Mouse (Mus musculus) heart, adult 2 months (tissue): ENCODE data around the gene Ppfibp2.

Experiments used
- CTCF ChIP-seq: fragments of 200-600 bp; IDR thresholded peaks from 2 replicates; pipeline ENCODE4 v1.8.1; 2022; ENCODE audit warnings: antibody characterized with exemption, mild to moderate bottlenecking, moderate library complexity
- EP300 ChIP-seq: fragments of 200-500 bp; IDR thresholded peaks from 2 replicates; pipeline ENCODE4 v1.6.1; 2011; ENCODE audit warnings: low read depth, low read length, control low read depth; ENCODE audit not compliant: insufficient read depth
- POLR2A ChIP-seq: fragments of 200-500 bp; IDR thresholded peaks from 2 replicates; pipeline ENCODE4 v1.6.1; 2011; ENCODE audit warnings: mild to moderate bottlenecking, low read depth, low read length, control low read depth; ENCODE audit not compliant: insufficient read depth

DNA sequence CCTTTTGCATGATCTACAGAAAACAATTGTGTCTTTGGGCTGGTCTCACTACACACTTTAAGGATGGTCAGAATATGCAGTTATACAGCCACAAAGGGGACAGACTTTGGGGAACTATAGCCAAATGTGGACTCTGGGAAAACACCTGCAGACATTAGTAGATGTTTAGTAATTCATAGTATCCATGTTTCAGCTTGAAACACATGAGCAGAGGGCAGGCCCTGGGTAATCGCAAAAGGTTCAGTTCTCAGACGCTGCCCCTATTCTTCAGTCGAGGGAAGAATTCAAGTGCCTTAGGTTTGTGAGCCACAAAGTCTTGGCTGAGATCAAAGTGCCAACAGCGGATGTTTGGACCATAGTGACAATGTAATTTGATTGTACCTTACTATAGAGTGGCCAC is 149.4 kb downstream of the Ppfibp2 start:
- TF ChIP-seq CTCF: no peak
- TF ChIP-seq POLR2A: no peak
- TF ChIP-seq EP300: no peak
